Mouse (Mus musculus): ENCODE measurements at regions not wholly inside any gene's neighbourhood (a gene's known extent, or its start where the extent isn't known, plus 50 kb on each side); places are given as distances from the start of the nearest gene placed in this dataset.

- TF ChIP-seq CHD2 (IDR thresholded peaks at IDR 0.05; ENCODE audit: low read depth, low read length) (no peak), MAFK (IDR thresholded peaks at IDR 0.05; ENCODE audit: insufficient read depth, low read depth, low read length) (no peak), ZC3H11A (IDR thresholded peaks at IDR 0.05; ENCODE audit: borderline replicate concordance, low read depth, low read length) (no peak)
These were observed 114.7 kb downstream of the 1810013L24Rik start for GRCm38 (mm10) chr16:8944412-8945102.

Measured in ES-E14 (cell line).